Mouse (Mus musculus): Measurements from ENCODE around the gene Kif23.

GRCm38 (mm10) chr9:61941054-61941453, 5.5 kb downstream of the Kif23 start:
- TF ChIP-seq CTCF (IDR thresholded peaks at IDR 0.05; ENCODE audit: insufficient read depth, low read length) (no peak), POLR2A (IDR thresholded peaks at IDR 0.05; ENCODE audit: borderline replicate concordance, extremely low read depth, low read depth, low read length) (no peak)
